Mouse (Mus musculus) CH12.LX (cell line): ENCODE measurements around the gene Xpnpep2. TPM values are rescaled to one million over a fixed set of nuclear protein-coding genes. Genes with fewer than 3 reads are reported as not detected.

Source experiments
- DNase-seq: peaks from one replicate; pipeline ENCODE4 v3.0.0-alpha.2; 2013; ENCODE audit errors: extremely low read depth
- H3K27ac ChIP-seq: 2 replicates; pipeline ENCODE4 v1.5.1; 2012; ENCODE audit warnings: low read depth, mild to moderate bottlenecking, control low read depth, moderate library complexity; ENCODE audit not compliant: insufficient read depth
- H3K27me3 ChIP-seq: replicated peaks from 2 replicates; pipeline ENCODE3; 2012; ENCODE audit warnings: inconsistent platforms
- H3K36me3 ChIP-seq, 2 experiments: replicated peaks in 1 of 2; 2 replicates each; pipeline versions ENCODE3 to v1.6.1; 2012; ENCODE audit warnings: inconsistent platforms in 1 of 2, low read length in 1 of 2, mild to moderate bottlenecking in 1 of 2, mixed read lengths in 1 of 2, moderate library complexity in 1 of 2; ENCODE audit not compliant: control insufficient read depth in 1 of 2, insufficient read depth in 1 of 2
- H3K4me1 ChIP-seq, 2 experiments: 2 replicates each; pipeline ENCODE4 v1.6.1; 2012; ENCODE audit warnings: inconsistent platforms in 1 of 2, moderate library complexity in 1 of 2; ENCODE audit not compliant: insufficient read depth in 2 of 2, control insufficient read depth in 1 of 2
- H3K4me2 ChIP-seq: 2 replicates; pipeline ENCODE4 v1.6.1; 2012; ENCODE audit warnings: low read depth, mild to moderate bottlenecking, control low read depth; ENCODE audit not compliant: poor library complexity, insufficient read depth, severe bottlenecking
- H3K4me3 ChIP-seq, 3 experiments: fragments of 150-350 bp in 1 of 3; sonication (generic) in 1 of 3; replicated peaks in 1 of 3; 2 replicates each; pipeline versions ENCODE3 to v1.5.1; 2011 to 2012; ENCODE audit warnings: low read depth in 2 of 3, low read length in 2 of 3, mild to moderate bottlenecking in 2 of 3, moderate library complexity in 2 of 3, control low read depth in 1 of 3, improper control_type of control experiment in 1 of 3, inconsistent platforms in 1 of 3, mixed read lengths in 1 of 3; ENCODE audit not compliant: poor library complexity in 1 of 3
- H3K79me2 ChIP-seq: replicated peaks from 2 replicates; pipeline ENCODE4 v1.6.1; 2012; ENCODE audit warnings: mild to moderate bottlenecking, moderate library complexity; ENCODE audit not compliant: control insufficient read depth, poor library complexity, insufficient read depth, severe bottlenecking; ENCODE audit errors: extremely low read depth
- H3K9ac ChIP-seq: 2 replicates; pipeline ENCODE4 v1.6.1; 2012; ENCODE audit warnings: low read depth, mild to moderate bottlenecking, control low read depth, moderate library complexity; ENCODE audit not compliant: insufficient read depth
- H3K9me3 ChIP-seq: replicated peaks from 2 replicates; pipeline ENCODE3; 2012; ENCODE audit warnings: low read length, inconsistent platforms, mixed read lengths
- BHLHE40 ChIP-seq: IDR thresholded peaks from 2 replicates; pipeline ENCODE4 v1.6.1; 2011; ENCODE audit warnings: mild to moderate bottlenecking, low read depth, low read length, improper control_type of control experiment
- CHD2 ChIP-seq: IDR thresholded peaks from 2 replicates; pipeline ENCODE4 v1.6.1; 2011; ENCODE audit warnings: low read length, improper control_type of control experiment
- ELF1 ChIP-seq: IDR thresholded peaks from 2 replicates; pipeline ENCODE4 v1.6.1; 2014; ENCODE audit warnings: low read depth, mild to moderate bottlenecking, inconsistent platforms, low read length, improper control_type of control experiment
- EP300 ChIP-seq: IDR thresholded peaks from 2 replicates; pipeline ENCODE4 v1.6.1; 2011; ENCODE audit warnings: low read length, improper control_type of control experiment
- ETS1 ChIP-seq: conservative IDR thresholded peaks from 2 replicates; pipeline ENCODE4 v1.6.1; 2012; ENCODE audit warnings: low read depth, mild to moderate bottlenecking, inconsistent platforms, low read length, improper control_type of control experiment, moderate library complexity
- GABPA ChIP-seq: IDR thresholded peaks from 2 replicates; pipeline ENCODE4 v1.6.1; 2012; ENCODE audit warnings: low read depth, low read length, improper control_type of control experiment, inconsistent platforms; ENCODE audit not compliant: insufficient replicate concordance
- IRF4 ChIP-seq: IDR thresholded peaks from 2 replicates; pipeline ENCODE4 v1.6.1; 2014; ENCODE audit warnings: low read depth, mild to moderate bottlenecking, inconsistent platforms, low read length, improper control_type of control experiment
- JUND ChIP-seq: conservative IDR thresholded peaks from 2 replicates; pipeline ENCODE4 v1.6.1; 2011; ENCODE audit warnings: low read depth, low read length, improper control_type of control experiment
- KAT2A ChIP-seq: IDR thresholded peaks from 2 replicates; pipeline ENCODE4 v1.6.1; 2012; ENCODE audit warnings: low read length, improper control_type of control experiment, inconsistent platforms; ENCODE audit not compliant: insufficient replicate concordance
- MAZ ChIP-seq: IDR thresholded peaks from 2 replicates; pipeline ENCODE4 v1.6.1; 2012; ENCODE audit warnings: low read depth, mild to moderate bottlenecking, inconsistent platforms, low read length, improper control_type of control experiment, moderate library complexity
- MYC ChIP-seq: IDR thresholded peaks from 2 replicates; pipeline ENCODE4 v1.6.1; 2011; ENCODE audit warnings: low read depth, mild to moderate bottlenecking, improper control_type of control experiment, low read length
- NRF1 ChIP-seq: IDR thresholded peaks from 2 replicates; pipeline ENCODE4 v1.6.1; 2014; ENCODE audit warnings: low read depth, mild to moderate bottlenecking, inconsistent platforms, low read length, improper control_type of control experiment, moderate library complexity
- PAX5 ChIP-seq: IDR thresholded peaks from 2 replicates; pipeline ENCODE4 v1.6.1; 2012; ENCODE audit warnings: low read length, inconsistent platforms, mixed read lengths
- POLR2AphosphoS2 ChIP-seq: IDR thresholded peaks from 2 replicates; pipeline ENCODE4 v1.6.1; 2011; ENCODE audit warnings: low read depth, low read length, improper control_type of control experiment
- TBP ChIP-seq: conservative IDR thresholded peaks from 2 replicates; pipeline ENCODE4 v1.6.1; 2011; ENCODE audit warnings: low read depth, low read length, improper control_type of control experiment
- TCF12 ChIP-seq: IDR thresholded peaks from 2 replicates; pipeline ENCODE4 v1.6.1; 2014; ENCODE audit warnings: low read depth, mild to moderate bottlenecking, inconsistent platforms, low read length, improper control_type of control experiment
- UBTF ChIP-seq: IDR thresholded peaks from 2 replicates; pipeline ENCODE4 v1.6.1; 2012; ENCODE audit warnings: low read depth, mild to moderate bottlenecking, inconsistent platforms, low read length, improper control_type of control experiment, moderate library complexity
- USF1 ChIP-seq: IDR thresholded peaks from 2 replicates; pipeline ENCODE4 v1.6.1; 2014; ENCODE audit warnings: low read depth, mild to moderate bottlenecking, inconsistent platforms, low read length, improper control_type of control experiment
- USF2 ChIP-seq: conservative IDR thresholded peaks from 2 replicates; pipeline ENCODE4 v1.6.1; 2011; ENCODE audit warnings: low read depth, low read length, improper control_type of control experiment
- ZC3H11A ChIP-seq: IDR thresholded peaks from 2 replicates; pipeline ENCODE4 v1.6.1; 2012; ENCODE audit warnings: low read depth, mild to moderate bottlenecking, inconsistent platforms, low read length, improper control_type of control experiment
- ZKSCAN1 ChIP-seq: IDR thresholded peaks from 2 replicates; pipeline ENCODE4 v1.6.1; 2012; ENCODE audit warnings: low read depth, inconsistent platforms, low read length, improper control_type of control experiment, borderline replicate concordance
- dilution Hi-C: fragments of 300-500 bp; cut with MboI; formaldehyde crosslinking; loops from 2 replicates; pipeline ENCODE4 v1.14.3; 2020; ENCODE audit warnings: low sequenced_read_pairs; ENCODE audit not compliant: extremely low pct_unique_long_range_greater_than_20kb, extremely low pct_ligation_motif_present
- in situ Hi-C: fragments of 300-500 bp; cut with MboI; formaldehyde crosslinking; loops from 3 replicates; pipeline ENCODE4 v1.14.3; 2019; ENCODE audit warnings: low sequenced_read_pairs, low pct_ligation_motif_present, low pct_unique_long_range_greater_than_20kb, mixed read lengths
- polyA plus RNA-seq: library from polyadenylated mRNA; unstranded; fragments of >175 nt; gene quantifications from 2 replicates; pipeline ENCODE4 v1.2.1, GENCODE M21; 2012; ENCODE audit warnings: low read depth; ENCODE audit not compliant: insufficient read length
- total RNA-seq, 2 experiments: library from RNA; depleted of rRNA; stranded (reverse); fragments of 300-350 nt in 1 of 2; fragments of >200 nt in 1 of 2; gene quantifications; 2 replicates each; pipeline ENCODE4 v1.2.3; 2012 to 2014

Gene Xpnpep2
- total and polyA plus RNA-seq, 3 experiments: 0.05 to 0.14 (median 0.08) TPM

GRCm38 (mm10) chrX:48138539-48139275, 30.2 kb downstream of the Xpnpep2 start:
- dilution Hi-C loops: no loop called here
- peak overlapping the region in 1 of 3 experiments; percentile 34 for H3K4me3 ChIP-seq
- H3K36me3 ChIP-seq: no peaks in the 10 kb centered on the region
- peak overlapping the region; percentile 68; the same call in 1 of the 2 replicates for H3K4me2 ChIP-seq
- TF ChIP-seq UBTF (no peak), TCF12 (0 out of 2 replicates have a peak, but pooled peaks have one; percentile 39), KAT2A (no peak), NRF1 (no peak), ELF1 (peak; percentile 74), CHD2 (peak; percentile 72; the same call in 1 of the 2 replicates), TBP (0 out of 2 replicates have a peak, but pooled peaks have one; percentile 41), ETS1 (peak; percentile 34; the same call in 1 of the 2 replicates), MAZ (peak; percentile 75; the same call in 1 of the 2 replicates), EP300 (0 out of 2 replicates have a peak, but pooled peaks have one; percentile 37), ZKSCAN1 (no peak), PAX5 (no peak), MYC (0 out of 2 replicates have a peak, but pooled peaks have one; percentile 42), BHLHE40 (peak; percentile 45), POLR2AphosphoS2 (no peak), USF2 (no peak)
- in situ Hi-C loops: no loop called here
- peaks cover 24 to 52% of the 10 kb centered on the region in 2 experiments for H3K4me1 ChIP-seq
- no peaks in the 10 kb centered on the region for H3K27me3 ChIP-seq
- H3K9ac ChIP-seq: peak overlapping the region; percentile 83
- H3K9me3 ChIP-seq: no peaks in the 10 kb centered on the region
- H3K79me2 ChIP-seq: no peaks in the 10 kb centered on the region
- H3K27ac ChIP-seq: peak overlapping the region; percentile 99
- DNase-seq: peak; percentile 58

- Histone ChIP-seq H3K27me3 (no peaks in the 10 kb centered on the region), H3K4me1 (peaks cover 24 to 58% of the 10 kb centered on the region in 2 experiments), H3K4me2 (peak overlapping the region; percentile 29), H3K79me2 (no peaks in the 10 kb centered on the region), H3K4me3 (peak overlapping the region in 1 of 3 experiments; percentile 34), H3K27ac (peak overlapping the region; percentile 99), H3K9ac (peak overlapping the region; percentile 83), H3K9me3 (no peaks in the 10 kb centered on the region), H3K36me3 (no peaks in the 10 kb centered on the region)
- in situ Hi-C loops: no loop called here
- no peak for DNase-seq
- dilution Hi-C loops: no loop called here
- TF ChIP-seq NRF1 (no peak), GABPA (no peak), EP300 (no peak), USF1 (no peak), IRF4 (0 out of 2 replicates have a peak, but pooled peaks have one; percentile 20), TCF12 (no peak), ZC3H11A (no peak), JUND (no peak)
These were observed 31.1 kb downstream of the Xpnpep2 start for GRCm38 (mm10) chrX:48139368-48140285.
